Mouse (Mus musculus) lung, embryonic 14.5 days (tissue): ENCODE data around the gene Grik4. TPM values are rescaled to one million over a fixed set of nuclear protein-coding genes. Genes with fewer than 3 reads are reported as not detected.

Source experiments
- ATAC-seq: fragments of 200-750 bp; cut with Nextera tagmentation; 2 replicates; pipeline ENCODE4 v1.8.0; 2017; ENCODE audit warnings: mild to moderate bottlenecking, moderate TSS enrichment, moderate library complexity; ENCODE audit not compliant: insufficient read depth
- DNase-seq: peaks from one replicate; pipeline ENCODE4 v3.0.0-alpha.2; 2015
- H3K27ac ChIP-seq: fragments of 300-500 bp; sonication (generic); 2 replicates; pipeline ENCODE4 v1.5.1; 2014; ENCODE audit warnings: low read depth, mild to moderate bottlenecking, moderate library complexity
- H3K27me3 ChIP-seq: fragments of 300-500 bp; sonication (generic); 2 replicates; pipeline ENCODE4 v1.6.1; 2014; ENCODE audit warnings: low read length, control low read depth; ENCODE audit not compliant: insufficient read depth
- H3K36me3 ChIP-seq: fragments of 300-500 bp; sonication (generic); 2 replicates; pipeline ENCODE4 v1.6.1; 2014; ENCODE audit warnings: control low read depth; ENCODE audit not compliant: insufficient read depth
- H3K4me1 ChIP-seq: fragments of 300-500 bp; sonication (generic); 2 replicates; pipeline ENCODE4 v1.6.1; 2014; ENCODE audit warnings: antibody characterized with exemption, control low read depth; ENCODE audit not compliant: insufficient read depth
- H3K4me2 ChIP-seq: fragments of 300-500 bp; sonication (generic); 2 replicates; pipeline ENCODE4 v1.6.1; 2014; ENCODE audit warnings: mild to moderate bottlenecking
- H3K4me3 ChIP-seq: fragments of 300-500 bp; sonication (generic); 2 replicates; pipeline ENCODE4 v1.5.1; 2014; ENCODE audit warnings: low read depth, low read length
- H3K9ac ChIP-seq: fragments of 300-500 bp; sonication (generic); 2 replicates; pipeline ENCODE4 v1.6.1; 2014
- H3K9me3 ChIP-seq: fragments of 300-500 bp; sonication (generic); 2 replicates; pipeline ENCODE4 v1.6.1; 2016; ENCODE audit warnings: low read depth, low read length, control low read depth
- CTCF ChIP-seq: IDR thresholded peaks from 2 replicates; pipeline ENCODE4 v1.5.1; 2016; ENCODE audit warnings: antibody characterized with exemption, low read depth
- WGBS: fragments of 180-500 bp; shearing (Covaris S2); extraction: QIAGEN DNeasy Blood & Tissue Kit; methylation state at CpG from one replicate; pipeline ENCODE4 v1.1.7; 2014; 5-methylcytosine and 5-hydroxymethylcytosine counted together
- microRNA-seq: library from miRNA; unstranded; fragments of <30 nt; microRNA quantifications from one replicate; pipeline ENCODE4, GENCODE M21; 2016; ENCODE audit warnings: borderline number of aligned reads
- polyA plus RNA-seq: library from polyadenylated mRNA; unstranded; fragments of >200 nt; fragmentation: Nextera tagmentation; extraction: Ambion mirVana; gene quantifications from 2 replicates; pipeline ENCODE4 v1.2.1, GENCODE M21; 2014

Gene Grik4
- polyA plus RNA-seq, 1 experiment from 2014 or later, result 2.2 TPM

GRCm38 (mm10) chr9:42476166-42476565 is 468.1 kb downstream of the Grik4 start:
- H3K4me2 ChIP-seq, result no peak overlapping the region
- ATAC-seq (no peak), DNase-seq (no peak)
- no peak overlapping the region for H3K27ac ChIP-seq
- no peak for TF ChIP-seq CTCF
- no peak overlapping the region for H3K4me3 ChIP-seq
- H3K36me3 ChIP-seq, result no peaks in the 10 kb centered on the region
- H3K27me3 ChIP-seq, result no peaks in the 10 kb centered on the region
- no peaks in the 10 kb centered on the region for H3K9me3 ChIP-seq
- WGBS, result 65% methylated on average over 4 of the region's 4 CpGs
- no peak overlapping the region for H3K9ac ChIP-seq
- peaks cover 2% of the 10 kb centered on the region for H3K4me1 ChIP-seq

GRCm38 (mm10) chr9:42474244-42474643 is 470.0 kb downstream of the Grik4 start:
- Histone ChIP-seq H3K9ac (no peak overlapping the region), H3K4me3 (no peak overlapping the region), H3K27me3 (no peaks in the 10 kb centered on the region), H3K27ac (no peak overlapping the region), H3K4me1 (peaks cover 8% of the 10 kb centered on the region), H3K9me3 (no peaks in the 10 kb centered on the region), H3K36me3 (no peaks in the 10 kb centered on the region), H3K4me2 (no peak overlapping the region)
- ATAC-seq (no peak), DNase-seq (no peak)
- no peak for TF ChIP-seq CTCF
- WGBS, result 72% methylated on average over 8 of the region's 8 CpGs

GRCm38 (mm10) chr9:42471921-42472747 is 472.2 kb downstream of the Grik4 start:
- no peak for TF ChIP-seq CTCF

GRCm38 (mm10) chr9:42471214-42471613 is 473.1 kb downstream of the Grik4 start:
- 35% methylated on average over 4 of the region's 4 CpGs for WGBS
- Histone ChIP-seq H3K36me3 (no peaks in the 10 kb centered on the region), H3K9me3 (no peaks in the 10 kb centered on the region), H3K27me3 (no peaks in the 10 kb centered on the region), H3K4me3 (peak overlapping the region; percentile 83), H3K4me1 (peaks cover 17% of the 10 kb centered on the region), H3K27ac (peak overlapping the region; percentile 77), H3K4me2 (peak overlapping the region; percentile 72), H3K9ac (peak overlapping the region; percentile 77)
- no peak for TF ChIP-seq CTCF
- ATAC-seq (no peak; the same call in 1 of the 2 replicates), DNase-seq (peak; percentile 69)

More at GRCm38 (mm10) chr9:42471921-42472747, 472.2 kb downstream of the Grik4 start:
- peak overlapping the region; percentile 83 for H3K4me3 ChIP-seq
- H3K9ac ChIP-seq, result peak overlapping the region; percentile 77
- no peaks in the 10 kb centered on the region for H3K36me3 ChIP-seq
- ATAC-seq (peak; percentile 91), DNase-seq (peak; percentile 97)
- peak overlapping the region; percentile 72 for H3K4me2 ChIP-seq
- peaks cover 14% of the 10 kb centered on the region for H3K4me1 ChIP-seq
- 7% methylated on average over 49 of the region's 49 CpGs for WGBS
- H3K9me3 ChIP-seq, result no peaks in the 10 kb centered on the region
- no peaks in the 10 kb centered on the region for H3K27me3 ChIP-seq
- peak overlapping the region; percentile 77 for H3K27ac ChIP-seq

GRCm38 (mm10) chr9:42469323-42469722 is 475.0 kb downstream of the Grik4 start:
- Histone ChIP-seq H3K4me2 (no peak overlapping the region), H3K9ac (no peak overlapping the region), H3K4me1 (peaks cover 17% of the 10 kb centered on the region), H3K27ac (no peak overlapping the region), H3K27me3 (no peaks in the 10 kb centered on the region), H3K4me3 (no peak overlapping the region), H3K9me3 (no peaks in the 10 kb centered on the region), H3K36me3 (no peaks in the 10 kb centered on the region)
- TF ChIP-seq CTCF, result no peak
- WGBS, result 88% methylated on average over 15 of the region's 15 CpGs
- ATAC-seq (no peak), DNase-seq (no peak)

GRCm38 (mm10) chr9:42468360-42468759 is 475.9 kb downstream of the Grik4 start:
- DNase-seq (no peak), ATAC-seq (no peak)
- no peak for TF ChIP-seq CTCF
- Histone ChIP-seq H3K4me1 (peaks cover 22% of the 10 kb centered on the region), H3K4me3 (no peak overlapping the region), H3K27ac (no peak overlapping the region), H3K36me3 (no peaks in the 10 kb centered on the region), H3K27me3 (no peaks in the 10 kb centered on the region), H3K4me2 (no peak overlapping the region), H3K9ac (no peak overlapping the region), H3K9me3 (no peaks in the 10 kb centered on the region)
- 91% methylated on average over 5 of the region's 5 CpGs for WGBS

Small RNAs within 50 kb of the gene (microRNA-seq; reads per million reads assigned to microRNA genes)
- not detected for gene Gm27509

Other genes starting within 250 kb of the Grik4 start
- gene Arhgef12, start 162.7 kb upstream of the Grik4 start, polyA plus RNA-seq, result 19.1 and 24.7 TPM in 2 replicates
- 5.3 and 5.9 TPM in 2 replicates for gene Tmem136, start 172.1 kb upstream of the Grik4 start, polyA plus RNA-seq